Comparison of ENCODE assay signal across 9 mouse cellular contexts in the genomic region with DNA sequence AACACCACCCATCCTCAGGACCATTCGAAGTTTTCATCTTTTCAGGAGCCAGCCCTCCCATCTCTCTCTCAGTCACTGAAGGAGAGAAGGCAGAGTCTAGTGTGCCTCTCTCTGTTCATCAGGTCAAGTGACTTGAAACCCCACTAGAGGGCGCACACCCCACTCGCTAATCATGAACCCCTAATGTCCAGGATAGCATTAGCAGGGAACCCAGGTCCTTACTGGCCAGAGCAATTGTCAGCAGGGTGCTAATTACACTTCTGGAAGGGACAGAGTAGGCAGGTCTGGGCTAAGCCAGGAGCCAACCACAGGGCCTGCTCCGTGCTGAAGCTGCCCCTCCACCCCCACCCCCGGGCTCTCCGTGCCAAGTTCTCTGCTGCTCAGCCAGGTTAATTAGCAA.
DNase-seq lines count a peak whose midpoint lies in the region; ATAC-seq and TF ChIP-seq lines count a peak whose summit lies in the region.
"Had no signal": no experiment of that assay in that cellular context is flagged by ENCODE, and none has a peak within 500 bp of the region (broad histone marks: within the 10 kb centered on the region; RNA-seq: fewer than 3 reads in every experiment).

No protein-coding gene starts in this region.

- no peak overlapping the region for H3K9ac ChIP-seq in embryonic facial prominence, embryonic 14.5 days (ENCODE audit: low read depth, low read length)
- no peak overlapping the region for H3K9ac ChIP-seq in lung, postnatal 0 days (replicated peaks; ENCODE audit: low read depth)

- H3K4me3 ChIP-seq in bone marrow, adult 2 months (replicated peaks; ENCODE audit: control insufficient read depth, low read depth, low read length) = no peak overlapping the region
- no peak overlapping the region for H3K4me3 ChIP-seq in embryonic facial prominence, embryonic 14.5 days (ENCODE audit: low read depth, low read length)
- H3K4me3 ChIP-seq in lung, postnatal 0 days (ENCODE audit: low read depth, low read length) = no peak overlapping the region
- H3K4me3 ChIP-seq: myocyte had no signal

- DNase-seq in ES-CJ7 (ENCODE audit: low read depth, low spot score) = peak; percentile 70
- peak; percentile 77 for DNase-seq in embryonic facial prominence, embryonic 14.5 days (ENCODE audit: low spot score)
- peak; percentile 55 to 69 for DNase-seq in heart, postnatal 10 days
- DNase-seq in kidney, postnatal 4 days = peak; percentile 83 to 86
- DNase-seq in lung, postnatal 0 days (ENCODE audit: low spot score) = peak; percentile 67
- DNase-seq in retina, adult 2 months (ENCODE audit: low read depth, low spot score) = peak; percentile 45
- DNase-seq in urinary bladder, postnatal 36 days (ENCODE audit: low spot score in 2 of 2) = peak; percentile 48 to 50

- 7% methylated on average over 6 of the region's 6 CpGs for WGBS in bone marrow, adult 2 months
- WGBS in embryonic facial prominence, embryonic 14.5 days = 8% methylated on average over 6 of the region's 6 CpGs
- WGBS in lung, postnatal 0 days = 15% methylated on average over 6 of the region's 6 CpGs

- ATAC-seq in embryonic facial prominence, embryonic 14.5 days (ENCODE audit: low read depth) = peak; percentile 74
- peak; percentile 57; the same call in 1 of the 2 replicates for ATAC-seq in lung, postnatal 0 days

- intact Hi-C loops in heart, postnatal 10 days (cut with DNase I) = loop anchor here (2.0 to 10.0 kb wide), 3 partner anchors 114 to 372 kb away; partner anchors contain the start of gene Grik4

- H3K4me2 ChIP-seq in embryonic facial prominence, embryonic 14.5 days (ENCODE audit: low read depth, low read length) = peak overlapping the region; percentile 30; the same call in 1 of the 2 replicates
- H3K4me2 ChIP-seq in lung, postnatal 0 days (replicated peaks; ENCODE audit: low read depth, low read length) = no peak overlapping the region

- H3K27ac ChIP-seq in bone marrow, adult 2 months (ENCODE audit: control insufficient read depth, insufficient read depth, low read depth, low read length, poor library complexity) = no peak overlapping the region
- H3K27ac ChIP-seq in embryonic facial prominence, embryonic 14.5 days (replicated peaks; ENCODE audit: low read depth, low read length) = no peak overlapping the region
- no peak overlapping the region for H3K27ac ChIP-seq in lung, postnatal 0 days (ENCODE audit: low read length)

- no peak for TF ChIP-seq POLR2A in bone marrow, adult 2 months (IDR thresholded peaks at IDR 0.05; ENCODE audit: borderline replicate concordance, control insufficient read depth, low read depth, low read length)

- no peaks in the 10 kb centered on the region for H3K4me1 ChIP-seq in bone marrow, adult 2 months (ENCODE audit: control insufficient read depth, insufficient read depth, low read length)
- H3K4me1 ChIP-seq in embryonic facial prominence, embryonic 14.5 days (ENCODE audit: control insufficient read depth, insufficient read depth, low read length) = peaks cover 6% of the 10 kb centered on the region; the same call in 1 of the 2 replicates
- H3K4me1 ChIP-seq in lung, postnatal 0 days (ENCODE audit: insufficient read depth, low read depth, low read length) = no peaks in the 10 kb centered on the region

- TF ChIP-seq EP300 in lung, postnatal 0 days (IDR thresholded peaks at IDR 0.05) = no peak

- TF ChIP-seq CTCF in bone marrow, adult 2 months (IDR thresholded peaks at IDR 0.05; ENCODE audit: control insufficient read depth, insufficient read depth, low read length) = peak; percentile 72
- peak; percentile 86 for TF ChIP-seq CTCF in lung, postnatal 0 days (IDR thresholded peaks at IDR 0.05)

- H3K27me3 ChIP-seq in embryonic facial prominence, embryonic 14.5 days (replicated peaks; ENCODE audit: control insufficient read depth, insufficient read depth, low read length) = no peaks in the 10 kb centered on the region
- no peaks in the 10 kb centered on the region for H3K27me3 ChIP-seq in lung, postnatal 0 days (replicated peaks; ENCODE audit: insufficient read depth, low read length)

- H3K9me3 ChIP-seq in embryonic facial prominence, embryonic 14.5 days (ENCODE audit: control insufficient read depth, low read length) = no peaks in the 10 kb centered on the region
- no peaks in the 10 kb centered on the region for H3K9me3 ChIP-seq in lung, postnatal 0 days (ENCODE audit: low read length)

- no peaks in the 10 kb centered on the region for H3K36me3 ChIP-seq in embryonic facial prominence, embryonic 14.5 days (ENCODE audit: control insufficient read depth, insufficient read depth, low read length)
- no peaks in the 10 kb centered on the region for H3K36me3 ChIP-seq in lung, postnatal 0 days (ENCODE audit: insufficient read depth, low read length)
